Mouse (Mus musculus) liver, embryonic 16.5 days (tissue): ENCODE data around the gene Ccr2. TPM values are rescaled to one million over a fixed set of nuclear protein-coding genes. Genes with fewer than 3 reads are reported as not detected.
"Not testable (repeated sequence)": the region's sequence is repeated elsewhere in the genome, so short reads cannot be mapped to it uniquely, and the experiment has no call there.

Experiments
- ATAC-seq: fragments of 200-750 bp; cut with Nextera tagmentation; 2 replicates; pipeline ENCODE4 v1.8.0; 2017; ENCODE audit warnings: low read depth, mild to moderate bottlenecking, moderate number of reproducible peaks, moderate library complexity
- H3K27ac ChIP-seq: fragments of 300-500 bp; sonication (generic); 2 replicates; pipeline ENCODE4 v1.5.1; 2014; ENCODE audit warnings: mild to moderate bottlenecking, low read length
- H3K27me3 ChIP-seq: fragments of 300-500 bp; sonication (generic); 2 replicates; pipeline ENCODE4 v1.6.1; 2014; ENCODE audit warnings: low read depth, low read length, mixed read lengths; ENCODE audit not compliant: control insufficient read depth, insufficient read depth
- H3K36me3 ChIP-seq: fragments of 300-500 bp; sonication (generic); 2 replicates; pipeline ENCODE4 v1.6.1; 2014; ENCODE audit warnings: mild to moderate bottlenecking; ENCODE audit not compliant: control insufficient read depth, insufficient read depth
- H3K4me1 ChIP-seq: fragments of 300-500 bp; sonication (generic); 2 replicates; pipeline ENCODE4 v1.6.1; 2014; ENCODE audit warnings: low read depth, low read length, mixed read lengths; ENCODE audit not compliant: control insufficient read depth
- H3K4me2 ChIP-seq: fragments of 300-500 bp; sonication (generic); 2 replicates; pipeline ENCODE4 v1.6.1; 2014; ENCODE audit warnings: low read depth, low read length, mixed read lengths
- H3K4me3 ChIP-seq: fragments of 300-500 bp; sonication (generic); 2 replicates; pipeline ENCODE4 v1.5.1; 2014; ENCODE audit warnings: low read depth, mild to moderate bottlenecking, low read length
- H3K9ac ChIP-seq: fragments of 300-500 bp; sonication (generic); 2 replicates; pipeline ENCODE4 v1.6.1; 2014; ENCODE audit warnings: low read depth, low read length
- H3K9me3 ChIP-seq: fragments of 300-500 bp; sonication (generic); replicated peaks from 2 replicates; pipeline ENCODE4 v1.6.1; 2016; ENCODE audit warnings: low read length; ENCODE audit not compliant: control insufficient read depth
- WGBS: fragments of 180-500 bp; shearing (Covaris S2); extraction: QIAGEN DNeasy Blood & Tissue Kit; methylation state at CpG from one replicate; pipeline ENCODE4 v1.1.7; 2014; ENCODE audit not compliant: insufficient replicate concordance; 5-methylcytosine and 5-hydroxymethylcytosine counted together
- polyA plus RNA-seq: library from polyadenylated mRNA; unstranded; fragments of >200 nt; fragmentation: Nextera tagmentation; extraction: Ambion mirVana; gene quantifications from 2 replicates; pipeline ENCODE4 v1.2.1, GENCODE M21; 2015

Gene Ccr2
- 4.3 and 5.6 TPM in 2 replicates for polyA plus RNA-seq

GRCm38 (mm10) chr9:124101723-124102122 lies at the start of gene Ccr2:
Gene Ccr2, plus strand, starts transcription at chr9:124101950.
- H3K36me3 ChIP-seq: no peaks in the 10 kb centered on the region
- no peak within 1 kb of the TSS for H3K4me2 ChIP-seq

GRCm38 (mm10) chr9:124053532-124053931 lies 48.2 kb upstream of the Ccr2 start:
- Histone ChIP-seq H3K9ac (no peak overlapping the region), H3K36me3 (no peaks in the 10 kb centered on the region), H3K4me1 (no peaks in the 10 kb centered on the region; the same call in 1 of the 2 replicates), H3K4me2 (no peak overlapping the region), H3K9me3 (no peaks in the 10 kb centered on the region), H3K27ac (no peak overlapping the region), H3K27me3 (no peaks in the 10 kb centered on the region), H3K4me3 (no peak overlapping the region)
- no peak for ATAC-seq
- WGBS: 37% methylated on average over 2 of the region's 2 CpGs

More at GRCm38 (mm10) chr9:124101723-124102122, at the start of gene Ccr2:
- Histone ChIP-seq H3K4me3 (no peak within 1 kb of the TSS), H3K9me3 (no peaks in the 10 kb centered on the region), H3K9ac (no peak within 1 kb of the TSS), H3K27ac (no peak within 1 kb of the TSS), H3K27me3 (no peaks in the 10 kb centered on the region), H3K4me1 (peaks cover 4% of the 10 kb centered on the region; the same call in 1 of the 2 replicates)
- WGBS: 68% methylated on average over 4 of the region's 4 CpGs
- ATAC-seq: no peak

- WGBS: 19% methylated on average over 3 of the region's 3 CpGs
- H3K4me1 ChIP-seq: peaks cover 9% of the 10 kb centered on the region
- H3K36me3 ChIP-seq: no peaks in the 10 kb centered on the region
- ATAC-seq: no peak
- no peak overlapping the region for H3K9ac ChIP-seq
- no peaks in the 10 kb centered on the region for H3K9me3 ChIP-seq
- H3K4me2 ChIP-seq: no peak overlapping the region
- peak overlapping the region; percentile 63; the same call in 1 of the 2 replicates for H3K27ac ChIP-seq
- H3K4me3 ChIP-seq: no peak overlapping the region
- no peaks in the 10 kb centered on the region for H3K27me3 ChIP-seq
These were observed 45.5 kb upstream of the Ccr2 start for GRCm38 (mm10) chr9:124056158-124056709.

GRCm38 (mm10) chr9:124059660-124060352 lies 41.9 kb upstream of the Ccr2 start:
- 48% methylated on average over 2 of the region's 2 CpGs for WGBS
- Histone ChIP-seq H3K4me1 (peaks cover 13% of the 10 kb centered on the region), H3K9ac (no peak overlapping the region), H3K36me3 (no peaks in the 10 kb centered on the region), H3K4me2 (no peak overlapping the region), H3K9me3 (no peaks in the 10 kb centered on the region), H3K27ac (peak overlapping the region; percentile 63), H3K27me3 (no peaks in the 10 kb centered on the region), H3K4me3 (no peak overlapping the region)
- ATAC-seq: peak; percentile 27

- H3K4me2 ChIP-seq, H3K27me3 ChIP-seq, H3K9ac ChIP-seq, H3K4me3 ChIP-seq, H3K9me3 ChIP-seq, H3K36me3 ChIP-seq: not testable (repeated sequence)
- ATAC-seq: peak; percentile 42; the same call in 1 of the 2 replicates
- 30% methylated on average over 3 of the region's 3 CpGs for WGBS
- Histone ChIP-seq H3K4me1 (peaks cover 13% of the 10 kb centered on the region), H3K27ac (peak overlapping the region; percentile 87)
These were observed 40.0 kb upstream of the Ccr2 start for GRCm38 (mm10) chr9:124061474-124062432.

GRCm38 (mm10) chr9:124066572-124067103 lies 35.1 kb upstream of the Ccr2 start:
- Histone ChIP-seq H3K9ac (no peak overlapping the region), H3K4me1 (peaks cover 4% of the 10 kb centered on the region), H3K9me3 (no peaks in the 10 kb centered on the region), H3K27me3 (no peaks in the 10 kb centered on the region), H3K36me3 (no peaks in the 10 kb centered on the region), H3K4me3 (no peak overlapping the region), H3K4me2 (no peak overlapping the region), H3K27ac (no peak overlapping the region)
- ATAC-seq: no peak

- no peaks in the 10 kb centered on the region for H3K36me3 ChIP-seq
- ATAC-seq: no peak
- WGBS: 16% methylated on average over 2 of the region's 2 CpGs
- no peak overlapping the region; the same call in none of the 2 replicates for H3K27ac ChIP-seq
- H3K4me1 ChIP-seq: no peaks in the 10 kb centered on the region
- H3K9ac ChIP-seq: no peak overlapping the region
- no peak overlapping the region for H3K4me3 ChIP-seq
- no peaks in the 10 kb centered on the region for H3K9me3 ChIP-seq
- H3K4me2 ChIP-seq: no peak overlapping the region
- no peaks in the 10 kb centered on the region for H3K27me3 ChIP-seq
These were observed 33.4 kb upstream of the Ccr2 start for GRCm38 (mm10) chr9:124068098-124069058.

GRCm38 (mm10) chr9:124071506-124071905 lies 30.2 kb upstream of the Ccr2 start:
- WGBS: 73% methylated on average over 1 of the region's 1 CpGs
- ATAC-seq: 0 out of 2 replicates have a peak, but pooled peaks have one; percentile 27
- H3K4me2 ChIP-seq: no peak overlapping the region

More at GRCm38 (mm10) chr9:124071506-124071905, 30.2 kb upstream of the Ccr2 start:
- Histone ChIP-seq H3K4me3 (no peak overlapping the region), H3K36me3 (no peaks in the 10 kb centered on the region), H3K9ac (no peak overlapping the region), H3K4me1 (no peaks in the 10 kb centered on the region), H3K9me3 (no peaks in the 10 kb centered on the region), H3K27ac (no peak overlapping the region), H3K27me3 (no peaks in the 10 kb centered on the region)
